Mouse (Mus musculus) embryonic facial prominence, embryonic 10.5 days (tissue): ENCODE measurements at regions not wholly inside any gene's neighbourhood (a gene's known extent, or its start where the extent isn't known, plus 50 kb on each side); places are given as distances from the start of the nearest gene placed in this dataset.
A peak's percentile ranks its signal among the peaks of the same experiment; 100 is the strongest.

Source experiments
- DNase-seq: peaks from one replicate; pipeline ENCODE4 v3.0.0-alpha.2; 2017; ENCODE audit warnings: low spot score
- H3K27ac ChIP-seq: fragments of 300-500 bp; sonication (generic); replicated peaks from 2 replicates; pipeline ENCODE4 v1.5.1; 2016; ENCODE audit warnings: mild to moderate bottlenecking
- H3K27me3 ChIP-seq: fragments of 300-500 bp; sonication (generic); replicated peaks from 2 replicates; pipeline ENCODE4 v1.6.1; 2016; ENCODE audit warnings: low read depth, mild to moderate bottlenecking; ENCODE audit not compliant: poor library complexity, severe bottlenecking
- H3K36me3 ChIP-seq: fragments of 300-500 bp; sonication (generic); replicated peaks from 2 replicates; pipeline ENCODE4 v1.6.1; 2016; ENCODE audit warnings: mild to moderate bottlenecking, moderate library complexity
- H3K4me1 ChIP-seq: fragments of 300-500 bp; sonication (generic); 2 replicates; pipeline ENCODE4 v1.6.1; 2016
- H3K4me3 ChIP-seq: fragments of 300-500 bp; sonication (generic); 2 replicates; pipeline ENCODE4 v1.5.1; 2016; ENCODE audit warnings: mild to moderate bottlenecking, moderate library complexity
- H3K9me3 ChIP-seq: fragments of 300-500 bp; sonication (generic); 2 replicates; pipeline ENCODE4 v1.6.1; 2016; ENCODE audit warnings: mild to moderate bottlenecking
- WGBS: fragments of 180-500 bp; shearing (Covaris S2); methylation state at CpG from one replicate; pipeline ENCODE4 v1.1.7; 2016; 5-methylcytosine and 5-hydroxymethylcytosine counted together

DNA sequence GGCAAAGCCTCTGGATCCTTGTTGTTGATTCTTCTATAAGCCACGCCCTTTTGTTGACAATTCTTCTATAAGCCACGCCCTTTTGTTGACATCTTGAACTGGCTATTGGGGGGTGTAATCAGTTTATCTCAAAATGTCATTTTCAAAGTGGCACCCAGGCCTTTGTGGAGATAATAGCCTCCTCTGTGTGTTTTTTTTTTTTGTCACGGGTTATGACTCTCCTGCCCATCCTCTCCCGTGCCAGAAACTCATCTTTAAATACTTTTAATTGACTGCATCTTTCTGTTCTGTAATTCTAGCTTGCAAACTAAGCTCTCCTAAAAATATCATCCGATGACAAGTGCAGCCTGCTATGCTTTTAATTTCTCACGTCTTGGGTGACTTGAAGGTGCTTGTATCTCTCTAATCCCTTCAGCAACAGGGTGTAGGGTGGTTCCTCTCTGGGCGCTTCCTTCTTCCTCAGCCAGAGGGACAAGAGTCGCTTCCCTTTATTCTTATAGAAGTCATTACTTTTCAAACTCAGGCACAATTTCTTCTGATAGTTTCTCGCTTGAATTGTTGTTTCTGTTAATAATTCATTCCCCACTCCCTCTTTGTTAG is 77.0 kb upstream of the Slc38a2 start:
- Histone ChIP-seq H3K36me3 (no peaks in the 10 kb centered on the region), H3K4me1 (peaks cover 25% of the 10 kb centered on the region), H3K9me3 (no peaks in the 10 kb centered on the region), H3K27ac (no peak overlapping the region), H3K4me3 (no peak overlapping the region), H3K27me3 (no peaks in the 10 kb centered on the region)
- 83% methylated on average over 9 of the region's 9 CpGs for WGBS
- no peak for DNase-seq

DNA sequence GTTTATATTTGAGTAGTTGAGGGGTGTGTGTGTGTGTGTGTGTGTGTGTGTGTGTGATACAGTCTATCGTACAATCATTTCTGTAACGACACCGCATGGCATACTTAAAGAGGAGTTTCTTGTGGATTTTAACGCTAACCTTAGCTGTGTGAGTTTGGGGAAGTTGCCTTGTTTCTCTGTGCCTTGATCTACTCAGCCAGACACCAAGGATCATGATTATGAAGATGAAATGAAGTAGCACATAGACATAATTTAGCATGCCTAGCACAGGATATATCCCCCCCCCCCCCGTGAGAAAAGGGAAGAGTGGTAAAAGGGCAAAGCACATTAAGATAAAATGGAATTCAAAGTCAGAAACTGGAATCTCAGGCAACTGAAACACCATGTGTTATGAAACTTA is 75.6 kb upstream of the Slc38a2 start:
- no peaks in the 10 kb centered on the region for H3K36me3 ChIP-seq
- no peaks in the 10 kb centered on the region for H3K9me3 ChIP-seq
- 88% methylated on average over 5 of the region's 5 CpGs for WGBS
- no peak for DNase-seq
- peaks cover 27% of the 10 kb centered on the region for H3K4me1 ChIP-seq
- H3K27me3 ChIP-seq: no peaks in the 10 kb centered on the region
- H3K27ac ChIP-seq: no peak overlapping the region
- H3K4me3 ChIP-seq: no peak overlapping the region

DNA sequence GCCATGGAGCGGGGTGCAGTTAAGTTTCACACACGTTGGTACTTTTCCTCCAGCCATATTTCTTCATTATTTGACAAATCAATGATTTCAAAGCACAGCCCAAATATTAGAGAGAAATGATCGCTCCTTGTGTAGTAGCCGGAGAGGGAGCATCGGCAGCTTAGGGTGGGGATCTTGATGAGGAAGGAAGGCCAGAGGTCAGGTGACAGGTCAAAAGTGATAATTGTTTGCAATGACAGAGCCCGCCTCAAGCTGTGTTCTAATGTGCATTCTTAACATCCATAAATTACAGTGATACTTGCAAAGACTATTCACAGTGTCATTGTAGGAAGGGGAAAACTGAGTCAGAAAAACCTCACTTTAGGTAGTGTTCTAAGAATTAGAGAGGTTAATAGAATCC is 75.1 kb upstream of the Slc38a2 start:
- no peak for DNase-seq
- peaks cover 31% of the 10 kb centered on the region for H3K4me1 ChIP-seq
- H3K27me3 ChIP-seq: no peaks in the 10 kb centered on the region
- no peak overlapping the region for H3K4me3 ChIP-seq
- H3K9me3 ChIP-seq: no peaks in the 10 kb centered on the region
- no peaks in the 10 kb centered on the region for H3K36me3 ChIP-seq
- 48% methylated on average over 6 of the region's 6 CpGs for WGBS
- no peak overlapping the region for H3K27ac ChIP-seq

GRCm38 (mm10) chr15:96773656-96774055 is 74.1 kb upstream of the Slc38a2 start:
- Histone ChIP-seq H3K9me3 (no peaks in the 10 kb centered on the region), H3K27me3 (no peaks in the 10 kb centered on the region), H3K36me3 (no peaks in the 10 kb centered on the region), H3K27ac (no peak overlapping the region), H3K4me1 (peaks cover 41% of the 10 kb centered on the region), H3K4me3 (no peak overlapping the region)
- DNase-seq: no peak
- WGBS: 52% methylated on average over 1 of the region's 1 CpGs

DNA sequence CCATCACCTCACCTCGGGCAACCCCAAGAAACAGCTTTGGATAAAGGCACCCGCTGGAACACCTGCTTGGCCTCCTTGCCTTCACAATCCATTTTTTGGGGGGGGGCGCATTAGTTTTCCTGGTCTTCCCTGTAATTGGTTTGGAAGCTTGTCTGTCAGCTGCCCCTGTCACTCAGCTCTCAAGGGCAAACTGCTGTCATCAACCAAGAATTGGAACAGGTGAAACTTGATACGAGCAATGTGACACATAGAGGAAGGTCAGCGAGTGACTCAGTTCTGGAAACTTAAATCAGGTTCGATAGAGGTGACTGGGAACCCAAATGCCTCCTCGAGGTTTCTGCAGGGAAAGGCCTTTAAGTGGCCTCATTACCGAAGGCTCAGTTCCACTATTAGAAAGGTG is 73.2 kb upstream of the Slc38a2 start:
- H3K4me1 ChIP-seq: peaks cover 44% of the 10 kb centered on the region
- H3K36me3 ChIP-seq: no peaks in the 10 kb centered on the region
- H3K9me3 ChIP-seq: no peaks in the 10 kb centered on the region
- 69% methylated on average over 8 of the region's 8 CpGs for WGBS
- no peaks in the 10 kb centered on the region for H3K27me3 ChIP-seq
- no peak overlapping the region for H3K27ac ChIP-seq
- no peak overlapping the region for H3K4me3 ChIP-seq
- DNase-seq: no peak

GRCm38 (mm10) chr15:96770786-96771185 is 71.3 kb upstream of the Slc38a2 start:
- Histone ChIP-seq H3K9me3 (no peaks in the 10 kb centered on the region), H3K4me1 (peaks cover 44% of the 10 kb centered on the region), H3K36me3 (no peaks in the 10 kb centered on the region), H3K4me3 (no peak overlapping the region), H3K27me3 (no peaks in the 10 kb centered on the region), H3K27ac (no peak overlapping the region)
- WGBS: 96% methylated on average over 8 of the region's 8 CpGs
- DNase-seq: no peak

DNA sequence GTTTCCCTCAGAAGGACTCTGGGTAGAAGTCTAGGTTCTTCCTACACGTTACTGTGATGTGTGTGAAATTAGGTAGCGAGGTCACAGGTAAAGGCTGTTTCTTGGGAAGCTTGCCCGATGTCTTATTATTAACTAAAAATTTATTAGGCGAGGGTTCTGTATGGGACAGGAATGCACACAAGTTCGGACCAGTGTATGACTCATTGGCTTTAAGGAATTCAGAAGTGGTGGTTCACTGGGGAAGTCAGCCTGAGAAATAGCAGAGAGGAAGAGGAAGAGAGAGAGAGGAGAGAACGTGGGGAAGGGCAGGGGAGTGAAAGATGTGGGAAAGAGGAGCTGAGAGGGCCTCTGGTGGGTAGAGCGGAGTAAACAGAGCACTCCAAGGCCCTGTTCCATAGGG is 70.8 kb upstream of the Slc38a2 start:
- no peaks in the 10 kb centered on the region for H3K9me3 ChIP-seq
- no peaks in the 10 kb centered on the region for H3K36me3 ChIP-seq
- peaks cover 44% of the 10 kb centered on the region for H3K4me1 ChIP-seq
- H3K27me3 ChIP-seq: no peaks in the 10 kb centered on the region
- H3K27ac ChIP-seq: no peak overlapping the region
- H3K4me3 ChIP-seq: no peak overlapping the region
- no peak for DNase-seq
- 87% methylated on average over 7 of the region's 7 CpGs for WGBS

- no peak for DNase-seq
- H3K27me3 ChIP-seq: no peaks in the 10 kb centered on the region
- no peak overlapping the region for H3K4me3 ChIP-seq
- H3K9me3 ChIP-seq: no peaks in the 10 kb centered on the region
- no peaks in the 10 kb centered on the region for H3K36me3 ChIP-seq
- H3K4me1 ChIP-seq: peaks cover 42% of the 10 kb centered on the region
- WGBS: 65% methylated on average over 11 of the region's 11 CpGs
- no peak overlapping the region for H3K27ac ChIP-seq
Observed at GRCm38 (mm10) chr15:96769751-96770150, 70.2 kb upstream of the Slc38a2 start.

DNA sequence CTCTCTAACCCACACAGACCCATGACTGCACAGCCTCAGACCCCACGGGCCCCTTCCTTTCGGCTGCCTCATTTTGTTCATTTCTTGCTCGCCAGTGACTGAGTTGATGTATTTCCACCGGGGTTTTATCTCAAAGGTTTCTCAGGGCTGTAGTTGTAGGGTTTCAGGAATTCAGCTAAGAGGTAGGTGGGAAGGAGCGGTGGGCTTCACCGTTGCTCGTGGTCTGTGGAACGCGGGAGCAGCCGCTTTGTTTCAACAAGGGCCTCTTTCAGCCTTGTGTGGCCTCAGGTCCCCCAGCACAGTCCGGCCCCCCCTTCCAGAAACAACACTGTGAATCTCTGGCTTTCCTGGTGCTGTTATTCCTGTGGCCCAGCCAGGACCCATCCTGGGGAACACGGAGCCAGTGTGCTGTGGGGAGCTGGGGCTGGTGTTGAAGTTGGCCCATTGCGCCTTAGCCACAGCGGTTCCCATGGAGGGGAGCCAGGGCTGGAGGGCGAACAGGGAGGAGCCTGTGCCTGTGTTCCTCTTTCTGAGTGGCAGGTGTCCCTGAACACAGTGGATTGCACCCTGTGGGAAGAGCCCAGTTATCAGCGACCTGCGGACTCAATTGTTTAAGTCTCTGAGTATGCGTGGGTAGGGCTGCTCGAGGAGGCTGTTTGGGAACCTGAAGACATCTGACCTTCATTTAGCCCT is 68.9 kb upstream of the Slc38a2 start:
- Histone ChIP-seq H3K4me1 (peaks cover 29% of the 10 kb centered on the region), H3K9me3 (no peaks in the 10 kb centered on the region), H3K4me3 (no peak overlapping the region), H3K27ac (peak overlapping the region; percentile 52), H3K36me3 (no peaks in the 10 kb centered on the region), H3K27me3 (no peaks in the 10 kb centered on the region)
- WGBS: 81% methylated on average over 19 of the region's 19 CpGs
- DNase-seq: no peak

GRCm38 (mm10) chr15:96767188-96767587 is 67.7 kb upstream of the Slc38a2 start:
- 90% methylated on average over 5 of the region's 5 CpGs for WGBS
- H3K9me3 ChIP-seq: no peaks in the 10 kb centered on the region
- no peak overlapping the region for H3K4me3 ChIP-seq
- H3K27ac ChIP-seq: no peak overlapping the region
- H3K27me3 ChIP-seq: no peaks in the 10 kb centered on the region
- no peak for DNase-seq
- peaks cover 20% of the 10 kb centered on the region for H3K4me1 ChIP-seq
- no peaks in the 10 kb centered on the region for H3K36me3 ChIP-seq

GRCm38 (mm10) chr15:96766238-96766637 is 66.7 kb upstream of the Slc38a2 start:
- Histone ChIP-seq H3K9me3 (no peaks in the 10 kb centered on the region), H3K4me1 (peaks cover 20% of the 10 kb centered on the region), H3K27ac (no peak overlapping the region), H3K36me3 (no peaks in the 10 kb centered on the region), H3K27me3 (no peaks in the 10 kb centered on the region), H3K4me3 (no peak overlapping the region)
- DNase-seq: no peak
- WGBS: 94% methylated on average over 9 of the region's 9 CpGs

DNA sequence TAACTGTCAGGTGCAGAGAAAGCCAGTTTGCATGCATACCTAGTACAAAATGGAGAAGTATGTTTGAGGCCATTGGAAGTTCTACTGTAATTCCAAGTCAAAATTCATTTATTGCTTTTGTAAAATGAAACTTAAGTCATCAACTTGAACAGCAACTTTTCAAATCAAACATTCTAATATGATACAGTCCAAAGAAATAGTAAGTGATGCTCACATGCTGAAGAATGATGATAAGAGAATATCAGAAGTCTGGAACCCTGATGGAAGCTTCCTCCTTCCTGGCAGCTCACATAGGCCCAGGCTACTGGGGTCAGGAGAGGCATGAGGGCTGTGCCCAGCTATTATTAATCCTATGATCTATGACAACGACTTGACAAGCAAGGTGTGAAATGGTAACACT is 64.1 kb upstream of the Slc38a2 start:
- no peaks in the 10 kb centered on the region for H3K9me3 ChIP-seq
- DNase-seq: no peak
- no peak overlapping the region for H3K27ac ChIP-seq
- H3K27me3 ChIP-seq: no peaks in the 10 kb centered on the region
- H3K36me3 ChIP-seq: no peaks in the 10 kb centered on the region
- WGBS: 82% methylated on average over 1 of the region's 1 CpGs
- H3K4me3 ChIP-seq: no peak overlapping the region
- H3K4me1 ChIP-seq: peaks cover 3% of the 10 kb centered on the region
